Mouse (Mus musculus) ES-E14 (cell line): ENCODE measurements around the gene Gm8909.

Experiments used
- CHD2 ChIP-seq: IDR thresholded peaks from 2 replicates; pipeline ENCODE4 v1.6.1; 2014; ENCODE audit warnings: mild to moderate bottlenecking, low read depth, low read length, inconsistent platforms
- ZC3H11A ChIP-seq: IDR thresholded peaks from 2 replicates; pipeline ENCODE4 v1.6.1; 2012; ENCODE audit warnings: low read depth, mild to moderate bottlenecking, inconsistent platforms, low read length, borderline replicate concordance

- TF ChIP-seq CHD2: no peak
- no peak for TF ChIP-seq ZC3H11A
Observed at GRCm38 (mm10) chr17:36198317-36198716, 30.0 kb upstream of the Gm8909 start.
